Mouse (Mus musculus) erythroblast, embryonic 14.5 days (primary cell): ENCODE data around the gene Lpgat1.

Source experiments
- GATA1 ChIP-seq: IDR thresholded peaks from 2 replicates; pipeline ENCODE4 v1.6.1; 2012; ENCODE audit warnings: low read length, inconsistent platforms, mixed read lengths
- TAL1 ChIP-seq: IDR thresholded peaks from 3 replicates; pipeline ENCODE4 v1.6.1; 2012; ENCODE audit warnings: low read length, inconsistent platforms, mixed read lengths

DNA sequence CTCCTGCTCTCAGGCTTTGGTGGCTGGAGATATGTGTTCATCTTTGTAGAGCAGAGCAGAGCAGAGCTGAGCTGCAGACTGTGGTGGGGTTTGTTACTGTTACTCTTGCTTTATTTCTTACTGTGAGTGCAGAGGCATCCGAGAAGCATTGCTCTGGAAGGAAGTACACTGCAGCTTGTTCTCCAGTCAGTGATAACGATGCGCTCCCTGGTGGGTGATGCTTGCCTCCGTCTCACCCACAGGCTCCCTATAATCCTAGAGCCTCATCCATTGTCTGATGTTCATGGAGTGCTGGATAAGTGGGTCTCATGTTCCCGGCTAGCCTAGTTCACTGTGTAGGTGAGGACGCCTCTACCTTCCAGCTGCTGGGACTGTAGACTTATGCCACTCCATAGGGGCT lies 6.0 kb downstream of the Lpgat1 start:
- TF ChIP-seq TAL1, result no peak
- TF ChIP-seq GATA1, result no peak
